Mouse (Mus musculus) embryonic facial prominence, embryonic 10.5 days (tissue): ENCODE data around the gene March2. TPM values are rescaled to one million over a fixed set of nuclear protein-coding genes. Genes with fewer than 3 reads are reported as not detected.

Source experiments
- DNase-seq: peaks from one replicate; pipeline ENCODE4 v3.0.0-alpha.2; 2017; ENCODE audit warnings: low spot score
- H3K27ac ChIP-seq: fragments of 300-500 bp; sonication (generic); replicated peaks from 2 replicates; pipeline ENCODE4 v1.5.1; 2016; ENCODE audit warnings: mild to moderate bottlenecking
- H3K27me3 ChIP-seq: fragments of 300-500 bp; sonication (generic); replicated peaks from 2 replicates; pipeline ENCODE4 v1.6.1; 2016; ENCODE audit warnings: low read depth, mild to moderate bottlenecking; ENCODE audit not compliant: poor library complexity, severe bottlenecking
- H3K36me3 ChIP-seq: fragments of 300-500 bp; sonication (generic); replicated peaks from 2 replicates; pipeline ENCODE4 v1.6.1; 2016; ENCODE audit warnings: mild to moderate bottlenecking, moderate library complexity
- H3K4me1 ChIP-seq: fragments of 300-500 bp; sonication (generic); 2 replicates; pipeline ENCODE4 v1.6.1; 2016
- H3K4me3 ChIP-seq: fragments of 300-500 bp; sonication (generic); 2 replicates; pipeline ENCODE4 v1.5.1; 2016; ENCODE audit warnings: mild to moderate bottlenecking, moderate library complexity
- H3K9me3 ChIP-seq: fragments of 300-500 bp; sonication (generic); 2 replicates; pipeline ENCODE4 v1.6.1; 2016; ENCODE audit warnings: mild to moderate bottlenecking
- WGBS: fragments of 180-500 bp; shearing (Covaris S2); methylation state at CpG from one replicate; pipeline ENCODE4 v1.1.7; 2016; 5-methylcytosine and 5-hydroxymethylcytosine counted together
- polyA plus RNA-seq: library from polyadenylated mRNA; unstranded; fragments of >200 nt; fragmentation: Nextera tagmentation; extraction: Ambion mirVana; gene quantifications from 2 replicates; pipeline ENCODE4 v1.2.1, GENCODE M21; 2016

Gene March2
- polyA plus RNA-seq, 1 experiment from 2014 or later: 28.0 TPM

- Histone ChIP-seq H3K4me1 (no peaks in the 10 kb centered on the region), H3K9me3 (peaks cover 3% of the 10 kb centered on the region; the same call in 1 of the 2 replicates), H3K27me3 (no peaks in the 10 kb centered on the region), H3K4me3 (no peak overlapping the region), H3K27ac (no peak overlapping the region), H3K36me3 (peaks cover 30% of the 10 kb centered on the region)
- DNase-seq: no peak
- 70% methylated on average over 3 of the region's 3 CpGs for WGBS
Observed at GRCm38 (mm10) chr17:33709834-33710233, 8.6 kb downstream of the March2 start.

GRCm38 (mm10) chr17:33703091-33703490 lies 15.4 kb downstream of the March2 start:
- Histone ChIP-seq H3K36me3 (peaks cover 14% of the 10 kb centered on the region), H3K4me3 (no peak overlapping the region), H3K4me1 (no peaks in the 10 kb centered on the region), H3K27me3 (no peaks in the 10 kb centered on the region), H3K9me3 (no peaks in the 10 kb centered on the region), H3K27ac (no peak overlapping the region)
- no peak for DNase-seq
- 86% methylated on average over 9 of the region's 9 CpGs for WGBS

GRCm38 (mm10) chr17:33702178-33702577 lies 16.3 kb downstream of the March2 start:
- no peak for DNase-seq
- WGBS: 65% methylated on average over 1 of the region's 1 CpGs
- Histone ChIP-seq H3K27me3 (no peaks in the 10 kb centered on the region), H3K4me1 (no peaks in the 10 kb centered on the region), H3K36me3 (peaks cover 16% of the 10 kb centered on the region), H3K27ac (no peak overlapping the region), H3K4me3 (no peak overlapping the region), H3K9me3 (no peaks in the 10 kb centered on the region)

- Histone ChIP-seq H3K4me1 (no peaks in the 10 kb centered on the region), H3K27me3 (no peaks in the 10 kb centered on the region), H3K4me3 (no peak overlapping the region), H3K27ac (no peak overlapping the region), H3K36me3 (peaks cover 44% of the 10 kb centered on the region), H3K9me3 (no peaks in the 10 kb centered on the region)
- WGBS: 72% methylated on average over 1 of the region's 1 CpGs
- DNase-seq: no peak
Observed at GRCm38 (mm10) chr17:33695471-33695870, 23.0 kb downstream of the March2 start.

- DNase-seq: no peak
- Histone ChIP-seq H3K4me3 (peak within 1 kb of the TSS; percentile 91), H3K27ac (peak within 1 kb of the TSS; percentile 99), H3K36me3 (peaks cover 31% of the 10 kb centered on the region), H3K27me3 (no peaks in the 10 kb centered on the region), H3K4me1 (peaks cover 32% of the 10 kb centered on the region), H3K9me3 (no peaks in the 10 kb centered on the region)
- 88% methylated on average over 1 of the region's 1 CpGs for WGBS
Observed at GRCm38 (mm10) chr17:33686760-33687159, 31.7 kb downstream of the March2 start, which contains the start of gene Hnrnpm. TSS of gene Hnrnpm (minus strand) at chr17:33686860.

- DNase-seq: peak; percentile 98
- Histone ChIP-seq H3K27me3 (no peaks in the 10 kb centered on the region), H3K4me1 (peaks cover 38% of the 10 kb centered on the region), H3K4me3 (peak overlapping the region; percentile 91), H3K36me3 (peaks cover 25% of the 10 kb centered on the region), H3K27ac (peak overlapping the region; percentile 99), H3K9me3 (no peaks in the 10 kb centered on the region)
- WGBS: under 1% methylated on average over 42 of the region's 42 CpGs
Observed at GRCm38 (mm10) chr17:33685249-33685653, 33.2 kb downstream of the March2 start.

- peaks cover 38% of the 10 kb centered on the region for H3K4me1 ChIP-seq
- DNase-seq: peak; percentile 79
- H3K27ac ChIP-seq: peak overlapping the region; percentile 99
- WGBS: under 1% methylated on average over 44 of the region's 44 CpGs
- H3K27me3 ChIP-seq: no peaks in the 10 kb centered on the region
- peaks cover 25% of the 10 kb centered on the region for H3K36me3 ChIP-seq
- H3K4me3 ChIP-seq: peak overlapping the region; percentile 91
- H3K9me3 ChIP-seq: no peaks in the 10 kb centered on the region
Observed at GRCm38 (mm10) chr17:33684671-33685231, 33.7 kb downstream of the March2 start.

- no peak overlapping the region for H3K27ac ChIP-seq
- peaks cover 38% of the 10 kb centered on the region for H3K4me1 ChIP-seq
- peaks cover 36% of the 10 kb centered on the region for H3K36me3 ChIP-seq
- no peaks in the 10 kb centered on the region for H3K9me3 ChIP-seq
- no peak for DNase-seq
- peak overlapping the region; percentile 91; the same call in 1 of the 2 replicates for H3K4me3 ChIP-seq
- no peaks in the 10 kb centered on the region for H3K27me3 ChIP-seq
Observed at GRCm38 (mm10) chr17:33681767-33682166, 36.7 kb downstream of the March2 start.

GRCm38 (mm10) chr17:33678771-33679170 lies 39.7 kb downstream of the March2 start:
- Histone ChIP-seq H3K27me3 (no peaks in the 10 kb centered on the region), H3K36me3 (peaks cover 56% of the 10 kb centered on the region), H3K9me3 (no peaks in the 10 kb centered on the region), H3K27ac (no peak overlapping the region), H3K4me1 (peaks cover 27% of the 10 kb centered on the region), H3K4me3 (no peak overlapping the region)
- no peak for DNase-seq

- no peaks in the 10 kb centered on the region for H3K9me3 ChIP-seq
- peaks cover 4% of the 10 kb centered on the region; the same call in 1 of the 2 replicates for H3K4me1 ChIP-seq
- no peak overlapping the region for H3K27ac ChIP-seq
- 91% methylated on average over 2 of the region's 2 CpGs for WGBS
- H3K27me3 ChIP-seq: no peaks in the 10 kb centered on the region
- H3K36me3 ChIP-seq: peaks cover 51% of the 10 kb centered on the region
- no peak overlapping the region for H3K4me3 ChIP-seq
- DNase-seq: no peak
Observed at GRCm38 (mm10) chr17:33676086-33676485, 42.4 kb downstream of the March2 start.

GRCm38 (mm10) chr17:33675452-33675851 lies 43.0 kb downstream of the March2 start:
- no peak overlapping the region for H3K27ac ChIP-seq
- H3K27me3 ChIP-seq: no peaks in the 10 kb centered on the region
- H3K4me3 ChIP-seq: no peak overlapping the region
- no peaks in the 10 kb centered on the region for H3K9me3 ChIP-seq
- peaks cover 48% of the 10 kb centered on the region for H3K36me3 ChIP-seq
- H3K4me1 ChIP-seq: no peaks in the 10 kb centered on the region
- no peak for DNase-seq

GRCm38 (mm10) chr17:33673837-33674236 lies 44.6 kb downstream of the March2 start:
- Histone ChIP-seq H3K36me3 (peaks cover 58% of the 10 kb centered on the region), H3K4me1 (no peaks in the 10 kb centered on the region)
- 84% methylated on average over 1 of the region's 1 CpGs for WGBS

GRCm38 (mm10) chr17:33669681-33670080 lies 48.8 kb downstream of the March2 start:
- DNase-seq: no peak
- 89% methylated on average over 3 of the region's 3 CpGs for WGBS
- Histone ChIP-seq H3K27ac (no peak overlapping the region), H3K4me1 (no peaks in the 10 kb centered on the region), H3K36me3 (peaks cover 67% of the 10 kb centered on the region), H3K9me3 (no peaks in the 10 kb centered on the region), H3K27me3 (no peaks in the 10 kb centered on the region), H3K4me3 (no peak overlapping the region)

More at GRCm38 (mm10) chr17:33673837-33674236, 44.6 kb downstream of the March2 start:
- H3K27me3 ChIP-seq: no peaks in the 10 kb centered on the region
- no peak overlapping the region for H3K27ac ChIP-seq
- DNase-seq: no peak
- no peaks in the 10 kb centered on the region for H3K9me3 ChIP-seq
- H3K4me3 ChIP-seq: no peak overlapping the region
